Mouse (Mus musculus) liver, adult 2 months (tissue): ENCODE results near the gene Foxl1.

Source experiments
- CTCF ChIP-seq: fragments of 200-500 bp; IDR thresholded peaks from 2 replicates; pipeline ENCODE4 v1.5.1; 2011; ENCODE audit warnings: low read depth, low read length, control low read depth
- POLR2A ChIP-seq: fragments of 200-500 bp; IDR thresholded peaks from 2 replicates; pipeline ENCODE4 v1.6.1; 2011; ENCODE audit warnings: low read length, control low read depth; ENCODE audit not compliant: insufficient read depth; ENCODE audit errors: extremely low read depth

DNA sequence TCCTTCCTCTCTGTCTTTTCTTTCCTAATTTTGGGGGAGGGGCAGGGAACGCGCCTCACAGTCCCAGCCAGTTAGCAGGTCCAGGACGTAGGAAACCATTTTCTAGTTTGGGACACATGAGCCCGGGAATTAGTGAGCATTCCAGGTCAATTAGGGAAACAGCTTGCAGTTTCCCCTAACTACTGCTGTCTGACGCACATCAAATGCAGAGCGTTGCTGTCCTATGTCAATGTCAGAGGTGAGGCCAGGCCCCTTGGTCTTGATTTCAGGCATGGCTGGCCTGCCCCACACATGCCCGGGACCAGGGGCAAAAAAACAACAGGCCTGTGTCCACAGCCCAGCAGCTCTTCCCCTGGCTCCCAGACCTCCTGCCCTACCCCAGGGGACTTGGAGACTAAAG, 42.4 kb downstream of the Foxl1 start:
- TF ChIP-seq CTCF = no peak
- no peak for TF ChIP-seq POLR2A
